Comparison of ENCODE assay signal across 24 mouse cellular contexts in genomic region chr12:91263705-91264104, GRCm38 (mm10).
DNase-seq lines count a peak whose midpoint lies in the region; ATAC-seq and TF ChIP-seq lines count a peak whose summit lies in the region.
"Had no signal": no experiment of that assay in that cellular context is flagged by ENCODE, and none has a peak within 500 bp of the region (broad histone marks: within the 10 kb centered on the region; RNA-seq: fewer than 3 reads in every experiment).

No protein-coding gene starts in this region.

- no peak for ATAC-seq in embryonic facial prominence, embryonic 13.5 days (ENCODE audit: insufficient number of reproducible peaks, insufficient read depth, low FRiP score, low TSS enrichment, low read depth)
- ATAC-seq: forebrain, embryonic 14.5 days; forebrain, embryonic 16.5 days; Patski had no signal

- in situ Hi-C loops in ES-E14 (cut with MboI; ENCODE audit: low sequenced_read_pairs in 2 of 2, unreplicated experiment in 2 of 2): no loop called here

- H3K9ac ChIP-seq in embryonic facial prominence, embryonic 13.5 days: no peak overlapping the region
- no peak overlapping the region for H3K9ac ChIP-seq in ES-E14 (ENCODE audit: insufficient read depth, low read depth, low read length, poor library complexity, severe bottlenecking)
- H3K9ac ChIP-seq: embryonic facial prominence, embryonic 12.5 days; embryonic facial prominence, embryonic 15.5 days; forebrain, embryonic 12.5 days had no signal

- no peak overlapping the region for H3K4me2 ChIP-seq in embryonic facial prominence, embryonic 13.5 days
- H3K4me2 ChIP-seq: embryonic facial prominence, embryonic 12.5 days; embryonic facial prominence, embryonic 15.5 days; forebrain, embryonic 12.5 days had no signal

- H3K9me3 ChIP-seq in embryonic facial prominence, embryonic 13.5 days: no peaks in the 10 kb centered on the region
- no peaks in the 10 kb centered on the region for H3K9me3 ChIP-seq in embryonic facial prominence, embryonic 10.5 days
- no peaks in the 10 kb centered on the region for H3K9me3 ChIP-seq in ES-E14 (ENCODE audit: control insufficient read depth, insufficient read depth, low read depth, low read length)
- H3K9me3 ChIP-seq: embryonic facial prominence, embryonic 12.5 days; embryonic facial prominence, embryonic 15.5 days; forebrain, embryonic 10.5 days; forebrain, embryonic 12.5 days had no signal

- DNase-seq in embryonic facial prominence, embryonic 10.5 days (ENCODE audit: low spot score): no peak
- DNase-seq in ES-E14 (ENCODE audit: low read depth, low spot score) (no peak), R1 (ENCODE audit: low read depth, low spot score) (peak; percentile 26)
- DNase-seq in thymus, postnatal 36 days: no peak
- DNase-seq in urinary bladder, postnatal 25 days (ENCODE audit: low spot score): no peak
- DNase-seq: adrenal gland, adult 2 months; adrenal gland, postnatal 10 days; adrenal gland, postnatal 25 days; cerebellum, adult 11 months; cerebellum, adult 18-20 months; cerebellum, adult 8-10 months; cerebellum, adult 9-11 months; cerebellum, postnatal 14 days; cerebellum, postnatal 36 days; embryo, embryonic 11 days had no signal

- peaks cover 5% of the 10 kb centered on the region; the same call in 1 of the 2 replicates for H3K4me1 ChIP-seq in embryonic facial prominence, embryonic 13.5 days
- no peaks in the 10 kb centered on the region for H3K4me1 ChIP-seq in embryonic facial prominence, embryonic 10.5 days
- 0 out of 4 replicates have a peak, but pooled peaks cover 0 to 2% of the 10 kb centered on the region in 2 experiments for H3K4me1 ChIP-seq in ES-E14 (ENCODE audit: control insufficient read depth in 2 of 2, insufficient read depth in 2 of 2, low read length in 2 of 2, poor library complexity in 1 of 2)
- H3K4me1 ChIP-seq: embryonic facial prominence, embryonic 12.5 days; embryonic facial prominence, embryonic 15.5 days had no signal

- no peak overlapping the region for H3K4me3 ChIP-seq in embryonic facial prominence, embryonic 13.5 days
- no peak overlapping the region for H3K4me3 ChIP-seq in embryonic facial prominence, embryonic 10.5 days
- no peak overlapping the region for H3K4me3 ChIP-seq in ES-E14 (ENCODE audit: insufficient read depth in 1 of 2, low read depth in 1 of 2, low read length in 2 of 2, poor library complexity in 1 of 2, severe bottlenecking in 1 of 2)
- H3K4me3 ChIP-seq: embryonic facial prominence, embryonic 12.5 days; embryonic facial prominence, embryonic 15.5 days; erythroblast, embryonic 14.5 days; forebrain, embryonic 10.5 days; forebrain, embryonic 12.5 days had no signal

- no peaks in the 10 kb centered on the region; the same call in 1 of the 2 replicates for H3K36me3 ChIP-seq in embryonic facial prominence, embryonic 13.5 days
- peaks cover 14% of the 10 kb centered on the region for H3K36me3 ChIP-seq in embryonic facial prominence, embryonic 10.5 days (replicated peaks)
- no peaks in the 10 kb centered on the region for H3K36me3 ChIP-seq in ES-E14 (ENCODE audit: control insufficient read depth, insufficient read depth, low read length, poor library complexity, severe bottlenecking)
- H3K36me3 ChIP-seq: embryonic facial prominence, embryonic 12.5 days; embryonic facial prominence, embryonic 15.5 days had no signal

- no peaks in the 10 kb centered on the region for H3K27me3 ChIP-seq in embryonic facial prominence, embryonic 13.5 days
- no peaks in the 10 kb centered on the region for H3K27me3 ChIP-seq in embryonic facial prominence, embryonic 10.5 days (replicated peaks; ENCODE audit: low read depth, poor library complexity, severe bottlenecking)
- H3K27me3 ChIP-seq: embryonic facial prominence, embryonic 12.5 days; embryonic facial prominence, embryonic 15.5 days; forebrain, embryonic 12.5 days; Patski had no signal

- WGBS in embryonic facial prominence, embryonic 13.5 days: 48% methylated on average over 3 of the region's 3 CpGs
- 76% methylated on average over 3 of the region's 3 CpGs for WGBS in embryonic facial prominence, embryonic 10.5 days

- H3K27ac ChIP-seq in embryonic facial prominence, embryonic 13.5 days: 0 out of 2 replicates have a peak overlapping the region, but pooled peaks have one; percentile 44
- no peak overlapping the region for H3K27ac ChIP-seq in embryonic facial prominence, embryonic 10.5 days (replicated peaks)
- H3K27ac ChIP-seq in ES-E14 (ENCODE audit: insufficient read depth, low read depth, low read length, poor library complexity, severe bottlenecking): no peak overlapping the region
- H3K27ac ChIP-seq: embryonic facial prominence, embryonic 12.5 days; embryonic facial prominence, embryonic 15.5 days; forebrain, embryonic 10.5 days; forebrain, embryonic 12.5 days had no signal

TF ChIP-seq in ES-E14, 5 proteins besides CTCF, POLR2A, EP300 and RAD21:
- TF ChIP-seq ZC3H11A (IDR thresholded peaks at IDR 0.05; ENCODE audit: borderline replicate concordance, low read depth, low read length) (no peak), MAFK (IDR thresholded peaks at IDR 0.05; ENCODE audit: insufficient read depth, low read depth, low read length) (peak; percentile 87)
